9 mouse cellular contexts compared by ENCODE assay signal in the genomic region with DNA sequence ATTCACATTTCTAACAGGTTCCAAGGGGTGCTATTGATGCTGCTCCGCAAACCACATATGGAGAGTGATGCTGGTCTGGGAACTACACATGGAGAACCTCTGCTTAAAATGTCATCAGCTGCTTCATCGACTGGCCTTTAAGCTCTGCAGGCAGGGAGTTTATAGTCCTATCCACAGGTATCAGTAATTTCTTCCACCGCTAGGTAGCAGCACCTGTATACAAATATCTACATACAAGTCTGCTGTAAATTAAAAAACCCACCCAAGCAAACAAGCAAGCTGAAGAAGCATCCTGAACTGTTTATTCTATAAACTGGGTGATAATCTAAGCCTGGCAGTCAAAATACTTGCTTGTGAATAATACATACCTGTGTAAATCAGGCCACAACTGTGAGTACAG.
DNase-seq lines count a peak whose midpoint lies in the region; ATAC-seq and TF ChIP-seq lines count a peak whose summit lies in the region.
"Had no signal": no experiment of that assay in that cellular context is flagged by ENCODE, and none has a peak within 500 bp of the region (broad histone marks: within the 10 kb centered on the region; RNA-seq: fewer than 3 reads in every experiment).

No protein-coding gene starts in this region.

- H3K4me2 ChIP-seq in liver, postnatal 0 days (ENCODE audit: low read depth, low read length) = no peak overlapping the region
- H3K4me2 ChIP-seq in liver, embryonic 12.5 days = no peak overlapping the region
- no peak overlapping the region for H3K4me2 ChIP-seq in heart, embryonic 16.5 days (ENCODE audit: low read depth, low read length)

- WGBS in liver, postnatal 0 days (ENCODE audit: insufficient replicate concordance) = 37% methylated on average over 3 of the region's 3 CpGs
- WGBS in liver, embryonic 12.5 days (ENCODE audit: insufficient replicate concordance) = 34% methylated on average over 3 of the region's 3 CpGs
- WGBS in heart, embryonic 16.5 days = 37% methylated on average over 3 of the region's 3 CpGs

- peak; percentile 55 for TF ChIP-seq CTCF in liver, postnatal 0 days (IDR thresholded peaks at IDR 0.05; ENCODE audit: low read depth)
- TF ChIP-seq CTCF in Patski (IDR thresholded peaks at IDR 0.05) = peak; percentile 77

- POLR2A ChIA-PET in Patski (lab: Charles Lee) = interaction anchor here (0.7 to 1.1 kb wide), 3 partner anchors 21 to 249 kb away, joined by 3 to 4 read pairs (median 4); a partner anchor contains a TSS

- no peaks in the 10 kb centered on the region for H3K4me1 ChIP-seq in liver, postnatal 0 days (ENCODE audit: insufficient read depth)
- no peaks in the 10 kb centered on the region for H3K4me1 ChIP-seq in liver, embryonic 12.5 days
- peaks cover 8% of the 10 kb centered on the region; the same call in 1 of the 2 replicates for H3K4me1 ChIP-seq in heart, embryonic 16.5 days (ENCODE audit: control insufficient read depth, insufficient read depth, low read length)

- no peaks in the 10 kb centered on the region for H3K36me3 ChIP-seq in liver, postnatal 0 days (replicated peaks; ENCODE audit: insufficient read depth, low read length)
- H3K36me3 ChIP-seq in liver, embryonic 12.5 days = no peaks in the 10 kb centered on the region
- no peaks in the 10 kb centered on the region for H3K36me3 ChIP-seq in heart, embryonic 16.5 days (ENCODE audit: control insufficient read depth, insufficient read depth)

- DNase-seq in cerebellum, adult 9-10 months = peak; percentile 21
- DNase-seq in cerebellum, adult 11 months = no peak
- DNase-seq in liver, postnatal 0 days = no peak
- peak; percentile 34 for DNase-seq in Patski (ENCODE audit: low read depth, low spot score)
- DNase-seq in left cerebral cortex, postnatal 25 days (ENCODE audit: low spot score in 2 of 2) = peak; percentile 57 to 62
- DNase-seq in thymus, postnatal 25 days = peak; percentile 35

- in situ Hi-C loops in Patski (cut with MboI; ENCODE audit: low pct_unique_long_range_greater_than_20kb) = loop anchor here (10.0 kb wide), 1 partner anchor 290 kb away; no protein-coding TSS in a partner anchor

- intact Hi-C loops in left cerebral cortex, postnatal 25 days (cut with DNase I) = loop anchor here (2.0 to 10.0 kb wide), 2 partner anchors 188 to 280 kb away; a partner anchor contains a TSS

- no peak overlapping the region for H3K9ac ChIP-seq in liver, postnatal 0 days (replicated peaks)
- H3K9ac ChIP-seq in liver, embryonic 12.5 days = no peak overlapping the region
- H3K9ac ChIP-seq in heart, embryonic 16.5 days (ENCODE audit: low read length) = no peak overlapping the region

- no peaks in the 10 kb centered on the region for H3K9me3 ChIP-seq in liver, postnatal 0 days (ENCODE audit: low read length)
- H3K9me3 ChIP-seq in liver, embryonic 12.5 days (replicated peaks) = no peaks in the 10 kb centered on the region
- no peaks in the 10 kb centered on the region for H3K9me3 ChIP-seq in heart, embryonic 16.5 days (replicated peaks; ENCODE audit: control insufficient read depth, low read length)

- H3K4me3 ChIP-seq in liver, postnatal 0 days (ENCODE audit: low read depth, low read length) = no peak overlapping the region
- H3K4me3 ChIP-seq in liver, embryonic 12.5 days = no peak overlapping the region
- H3K4me3 ChIP-seq in heart, embryonic 16.5 days (ENCODE audit: low read length) = no peak overlapping the region

- H3K27ac ChIP-seq in liver, postnatal 0 days (ENCODE audit: low read depth) = no peak overlapping the region
- H3K27ac ChIP-seq in liver, embryonic 12.5 days = no peak overlapping the region
- H3K27ac ChIP-seq in heart, embryonic 16.5 days (ENCODE audit: low read length) = no peak overlapping the region
- H3K27ac ChIP-seq: macrophage had no signal

- ATAC-seq in liver, postnatal 0 days = no peak
- ATAC-seq in liver, embryonic 12.5 days = no peak
- ATAC-seq in Patski = peak; percentile 67
- peak; percentile 58; the same call in 1 of the 2 replicates for ATAC-seq in heart, embryonic 16.5 days (replicated peaks; ENCODE audit: extremely low read depth, insufficient read depth, low FRiP score)

- H3K27me3 ChIP-seq in liver, postnatal 0 days (ENCODE audit: insufficient read depth, low read length) = no peaks in the 10 kb centered on the region
- no peaks in the 10 kb centered on the region for H3K27me3 ChIP-seq in liver, embryonic 12.5 days (replicated peaks)
- H3K27me3 ChIP-seq in Patski = no peaks in the 10 kb centered on the region
- H3K27me3 ChIP-seq in heart, embryonic 16.5 days (ENCODE audit: control insufficient read depth, insufficient read depth, low read length) = no peaks in the 10 kb centered on the region

- CTCF ChIA-PET in Patski (lab: Charles Lee) = interaction anchor here (0.6 to 4.7 kb wide), 14 partner anchors 13 to 315 kb away, joined by 3 to 30 read pairs (median 4); a partner anchor contains a TSS

- TF ChIP-seq EP300 in liver, postnatal 0 days (IDR thresholded peaks at IDR 0.05; ENCODE audit: low read depth) = no peak

Comparison
In these comparisons a context has a peak if more than half of its experiments do, and no peak if none do; other contexts are left out.
1. DNase-seq: peak in cerebellum, adult 9-10 months (single experiment), Patski (single experiment), left cerebral cortex, postnatal 25 days (2 of 2) and thymus, postnatal 25 days (single experiment); none in cerebellum, adult 11 months (single experiment) and liver, postnatal 0 days (single experiment).
2. ATAC-seq: peak in Patski (single experiment) and heart, embryonic 16.5 days (single experiment); none in liver, postnatal 0 days (single experiment) and liver, embryonic 12.5 days (single experiment).